Mouse (Mus musculus) layer of hippocampus, adult 8-10 months (tissue): ENCODE measurements around the gene Olfr1461. TPM values are rescaled to one million over a fixed set of nuclear protein-coding genes. Genes with fewer than 3 reads are reported as not detected.

ENCODE experiments used
- DNase-seq, 2 experiments: peaks; one replicate each; pipeline ENCODE4 v3.0.0; 2022; ENCODE audit warnings: low spot score in 2 of 2
- total RNA-seq, 4 experiments: library from RNA; stranded (reverse); gene quantifications; 2 replicates each; pipeline ENCODE4 v1.2.4; 2022

Gene Olfr1461
- total RNA-seq, result not detected

DNA sequence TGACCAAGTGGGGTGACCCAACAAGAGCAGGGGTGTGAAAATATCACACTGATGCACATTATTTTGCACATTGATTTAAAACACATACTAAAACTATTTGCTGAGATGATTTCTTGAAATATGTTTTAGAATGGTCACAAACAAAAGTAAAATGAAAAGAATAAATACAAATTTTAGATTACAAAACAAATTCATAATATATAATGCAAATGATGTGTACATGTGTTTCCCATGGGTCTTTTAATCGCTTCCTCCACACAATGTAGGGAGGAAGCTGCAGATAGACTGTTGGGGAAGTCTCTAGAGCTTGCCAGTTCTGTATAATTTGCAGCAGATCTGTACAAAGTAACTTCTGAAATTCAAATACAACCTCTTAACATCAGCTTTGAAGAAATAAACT, at the start of gene Olfr1461:
Gene Olfr1461, plus strand, starts transcription at position 301 of the 400 bp plus-strand sequence.
- DNase-seq, result no peak

DNA sequence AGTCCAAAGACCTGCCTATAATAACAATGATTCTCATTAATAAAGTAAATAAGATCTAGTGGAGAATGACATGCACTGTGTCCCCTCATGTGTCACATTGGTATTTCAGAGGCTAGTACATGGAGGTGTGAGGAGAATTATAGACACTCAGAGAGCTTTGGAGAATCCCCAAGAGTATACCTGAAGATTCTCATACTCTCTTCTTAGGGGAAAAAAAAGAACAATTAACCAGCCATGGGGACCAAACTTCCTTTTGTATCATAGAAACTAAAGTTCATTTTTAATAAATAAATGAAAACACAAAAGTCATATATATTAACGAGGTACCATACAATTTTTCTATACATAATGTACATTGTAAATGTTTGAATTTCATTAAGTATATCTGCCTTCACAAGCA, 13.4 kb upstream of the Olfr1461 start, which contains the start of gene Olfr1459:
Gene Olfr1459, minus strand, starts transcription at position 101 of the 400 bp plus-strand sequence.
- DNase-seq, result no peak

DNA sequence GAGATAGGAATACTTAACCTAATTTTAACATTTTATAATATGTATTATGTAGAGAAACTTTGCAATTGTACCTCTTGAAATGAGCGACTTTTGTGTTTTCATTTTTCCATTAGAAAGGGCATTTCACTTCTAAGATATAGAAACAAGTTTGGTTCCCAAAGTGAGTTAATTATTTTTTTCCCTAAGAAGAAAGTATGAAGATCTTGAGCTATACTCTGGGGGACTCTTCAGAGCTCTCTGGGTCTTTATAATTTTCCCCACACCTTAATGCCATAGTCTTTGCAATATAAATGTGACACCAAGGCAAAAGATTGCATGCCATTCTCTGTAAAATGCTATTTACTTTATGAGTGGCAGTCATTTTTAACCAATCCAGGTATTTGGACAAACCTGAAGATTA, 22.6 kb downstream of the Olfr1461 start, which contains the start of gene Olfr1462:
Gene Olfr1462, plus strand, starts transcription at position 301 of the 400 bp plus-strand sequence.
- DNase-seq, result no peak

Other genes with a start within 250 kb of the Olfr1461 start
- not detected for gene Olfr1448, start 238.6 kb upstream of the Olfr1461 start, total RNA-seq
- gene Olfr1449, start 232.2 kb upstream of the Olfr1461 start, total RNA-seq, result not detected
- gene Olfr1450, start 212.7 kb upstream of the Olfr1461 start, total RNA-seq, result not detected
- not detected for gene Olfr1451, start 168.0 kb upstream of the Olfr1461 start, total RNA-seq
- gene Olfr1453, start 134.7 kb upstream of the Olfr1461 start, total RNA-seq, result not detected
- gene Olfr1454, start 102.4 kb upstream of the Olfr1461 start, total RNA-seq, result not detected
- not detected for gene Olfr1457, start 65.1 kb upstream of the Olfr1461 start, total RNA-seq
- gene Olfr1458, start 56.2 kb upstream of the Olfr1461 start, total RNA-seq, result not detected
- gene Olfr1459, start 13.5 kb upstream of the Olfr1461 start, total RNA-seq, result under 1 TPM; 0.09 to 0.27 (median 0.20) TPM
- not detected for gene Olfr1462, start 22.7 kb downstream of the Olfr1461 start, total RNA-seq
- not detected for gene Olfr1463, start 68.3 kb downstream of the Olfr1461 start, total RNA-seq
- not detected for gene Olfr1465, start 152.5 kb downstream of the Olfr1461 start, total RNA-seq
- not detected for gene Olfr1466, start 175.9 kb downstream of the Olfr1461 start, total RNA-seq
- not detected for gene Olfr1467, start 199.2 kb downstream of the Olfr1461 start, total RNA-seq
- gene Olfr1469, start 244.8 kb downstream of the Olfr1461 start, total RNA-seq, result not detected